Mouse (Mus musculus) midbrain, postnatal 0 days (tissue): ENCODE measurements around the gene Hvcn1. TPM values are rescaled to one million over a fixed set of nuclear protein-coding genes. Genes with fewer than 3 reads are reported as not detected.
A peak's percentile ranks its signal among the peaks of the same experiment; 100 is the strongest.

Experiments used
- ATAC-seq: fragments of 200-750 bp; cut with Nextera tagmentation; 2 replicates; pipeline ENCODE4 v1.8.0; 2017; ENCODE audit warnings: moderate number of reproducible peaks, mild to moderate bottlenecking, moderate TSS enrichment, moderate library complexity; ENCODE audit not compliant: low FRiP score
- DNase-seq: peaks from one replicate; pipeline ENCODE4 v3.0.0-alpha.2; 2015; ENCODE audit warnings: low spot score
- H3K27ac ChIP-seq: fragments of 300-500 bp; sonication (generic); 2 replicates; pipeline ENCODE4 v1.5.1; 2014; ENCODE audit warnings: low read depth, mild to moderate bottlenecking, low read length, mixed read lengths
- H3K27me3 ChIP-seq: fragments of 300-500 bp; sonication (generic); 2 replicates; pipeline ENCODE4 v1.6.1; 2014; ENCODE audit warnings: low read length, control low read depth, mixed read lengths; ENCODE audit not compliant: insufficient read depth
- H3K36me3 ChIP-seq: fragments of 300-500 bp; sonication (generic); 2 replicates; pipeline ENCODE4 v1.6.1; 2014; ENCODE audit warnings: low read length, control low read depth, mixed read lengths; ENCODE audit not compliant: insufficient read depth
- H3K4me1 ChIP-seq: fragments of 300-500 bp; sonication (generic); 2 replicates; pipeline ENCODE4 v1.6.1; 2014; ENCODE audit warnings: mild to moderate bottlenecking, control low read depth, antibody characterized with exemption, low read length, mixed read lengths; ENCODE audit not compliant: insufficient read depth
- H3K4me2 ChIP-seq: fragments of 300-500 bp; sonication (generic); 2 replicates; pipeline ENCODE4 v1.6.1; 2014; ENCODE audit warnings: low read depth, mild to moderate bottlenecking, low read length, mixed read lengths; ENCODE audit not compliant: poor library complexity, severe bottlenecking
- H3K4me3 ChIP-seq: fragments of 300-500 bp; sonication (generic); 2 replicates; pipeline ENCODE4 v1.5.1; 2014; ENCODE audit warnings: low read depth, mild to moderate bottlenecking, low read length, moderate library complexity
- H3K9ac ChIP-seq: fragments of 300-500 bp; sonication (generic); replicated peaks from 2 replicates; pipeline ENCODE4 v1.6.1; 2014; ENCODE audit warnings: mild to moderate bottlenecking, low read length, moderate library complexity, mixed read lengths; ENCODE audit not compliant: poor library complexity, severe bottlenecking
- H3K9me3 ChIP-seq: fragments of 300-500 bp; sonication (generic); 2 replicates; pipeline ENCODE4 v1.6.1; 2016; ENCODE audit warnings: low read length, control low read depth
- CTCF ChIP-seq: IDR thresholded peaks from 2 replicates; pipeline ENCODE4 v1.5.1; 2016; ENCODE audit warnings: antibody characterized with exemption, mild to moderate bottlenecking
- WGBS: fragments of 180-500 bp; shearing (Covaris S2); extraction: QIAGEN DNeasy Blood & Tissue Kit; methylation state at CpG from one replicate; pipeline ENCODE4 v1.1.7; 2014; 5-methylcytosine and 5-hydroxymethylcytosine counted together
- polyA plus RNA-seq: library from polyadenylated mRNA; unstranded; fragments of >200 nt; fragmentation: Nextera tagmentation; extraction: Ambion mirVana; gene quantifications from 2 replicates; pipeline ENCODE4 v1.2.1, GENCODE M21; 2015
- total RNA-seq: library from RNA; depleted of rRNA; stranded (reverse); fragments of >200 nt; gene quantifications from 2 replicates; pipeline ENCODE4 v1.2.3, GENCODE M21; 2014; rRNA removed

The Hvcn1 gene
- total RNA-seq = 2.0 and 2.2 TPM in 2 replicates
- polyA plus RNA-seq = 1.3 and 1.6 TPM in 2 replicates

DNA sequence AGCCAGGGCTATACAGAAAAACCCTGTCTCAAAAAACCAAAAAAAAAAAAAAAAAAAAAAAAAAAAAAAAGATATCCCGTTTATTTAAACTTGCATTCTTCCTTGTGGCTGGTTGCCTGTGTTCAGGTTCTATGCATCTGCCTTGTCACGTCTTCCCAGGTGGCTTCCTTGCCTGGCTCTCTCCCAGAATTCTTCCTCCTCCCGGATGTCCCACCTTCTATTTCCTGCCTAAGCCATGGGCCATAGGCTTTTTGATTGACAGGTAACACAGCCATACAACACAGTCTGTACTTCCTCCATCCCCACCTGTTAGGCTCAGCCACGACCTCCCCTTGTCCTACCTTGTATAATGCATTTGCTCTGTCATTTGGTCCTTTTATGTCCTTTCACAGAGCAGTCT is at the start of gene Hvcn1:
TSS of gene Hvcn1 (plus strand) at position 330 of the 400 bp plus-strand sequence.
- Histone ChIP-seq H3K4me2 (no peak within 1 kb of the TSS), H3K27ac (no peak within 1 kb of the TSS), H3K4me3 (no peak within 1 kb of the TSS), H3K4me1 (no peaks in the 10 kb centered on the region; the same call in 1 of the 2 replicates), H3K9me3 (no peaks in the 10 kb centered on the region), H3K36me3 (no peaks in the 10 kb centered on the region), H3K27me3 (no peaks in the 10 kb centered on the region), H3K9ac (no peak within 1 kb of the TSS)
- no peak for DNase-seq
- no peak for ATAC-seq
- TF ChIP-seq CTCF = no peak
- WGBS = 86% methylated on average over 4 of the region's 4 CpGs

DNA sequence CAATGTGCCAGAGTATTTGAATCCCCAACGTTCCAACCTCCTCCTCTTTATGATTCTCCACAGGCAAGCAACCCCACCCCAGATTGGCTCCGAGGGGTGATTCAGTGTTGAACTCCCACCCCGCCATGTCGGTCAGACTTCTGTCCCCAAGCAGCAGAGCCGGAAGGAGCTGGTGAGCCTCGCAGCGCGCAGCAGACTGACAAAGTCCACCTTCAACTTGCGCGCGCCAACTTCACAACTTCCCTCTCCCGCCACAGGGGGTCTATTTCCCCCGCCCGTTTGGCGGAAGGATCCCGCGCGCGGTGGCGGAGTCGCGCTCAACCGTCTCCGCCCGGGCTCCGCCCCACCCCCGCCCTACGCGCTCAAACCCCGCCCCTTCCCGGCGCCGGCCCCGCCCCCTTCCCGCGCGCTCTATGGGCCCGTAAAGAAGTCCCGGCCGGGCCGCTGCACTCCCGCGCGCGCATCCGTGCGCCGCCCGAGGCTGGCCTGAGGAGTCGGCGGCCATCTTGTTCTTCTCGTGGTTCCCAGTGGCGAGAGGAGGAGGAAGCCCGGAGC is 48.7 kb upstream of the Hvcn1 start, which contains the start of gene Ppp1cc:
TSS of gene Ppp1cc (plus strand) at position 452 of the 555 bp plus-strand sequence.
- Histone ChIP-seq H3K9ac (peak within 1 kb of the TSS; percentile 93), H3K27me3 (no peaks in the 10 kb centered on the region), H3K4me1 (peaks cover 19% of the 10 kb centered on the region), H3K36me3 (no peaks in the 10 kb centered on the region), H3K9me3 (no peaks in the 10 kb centered on the region), H3K4me3 (peak within 1 kb of the TSS; percentile 84), H3K27ac (peak within 1 kb of the TSS; percentile 85), H3K4me2 (peak within 1 kb of the TSS; percentile 73)
- DNase-seq = peak; percentile 96
- peak; percentile 51 for TF ChIP-seq CTCF
- ATAC-seq = peak; percentile 93
- under 1% methylated on average over 46 of the region's 54 CpGs for WGBS

DNA sequence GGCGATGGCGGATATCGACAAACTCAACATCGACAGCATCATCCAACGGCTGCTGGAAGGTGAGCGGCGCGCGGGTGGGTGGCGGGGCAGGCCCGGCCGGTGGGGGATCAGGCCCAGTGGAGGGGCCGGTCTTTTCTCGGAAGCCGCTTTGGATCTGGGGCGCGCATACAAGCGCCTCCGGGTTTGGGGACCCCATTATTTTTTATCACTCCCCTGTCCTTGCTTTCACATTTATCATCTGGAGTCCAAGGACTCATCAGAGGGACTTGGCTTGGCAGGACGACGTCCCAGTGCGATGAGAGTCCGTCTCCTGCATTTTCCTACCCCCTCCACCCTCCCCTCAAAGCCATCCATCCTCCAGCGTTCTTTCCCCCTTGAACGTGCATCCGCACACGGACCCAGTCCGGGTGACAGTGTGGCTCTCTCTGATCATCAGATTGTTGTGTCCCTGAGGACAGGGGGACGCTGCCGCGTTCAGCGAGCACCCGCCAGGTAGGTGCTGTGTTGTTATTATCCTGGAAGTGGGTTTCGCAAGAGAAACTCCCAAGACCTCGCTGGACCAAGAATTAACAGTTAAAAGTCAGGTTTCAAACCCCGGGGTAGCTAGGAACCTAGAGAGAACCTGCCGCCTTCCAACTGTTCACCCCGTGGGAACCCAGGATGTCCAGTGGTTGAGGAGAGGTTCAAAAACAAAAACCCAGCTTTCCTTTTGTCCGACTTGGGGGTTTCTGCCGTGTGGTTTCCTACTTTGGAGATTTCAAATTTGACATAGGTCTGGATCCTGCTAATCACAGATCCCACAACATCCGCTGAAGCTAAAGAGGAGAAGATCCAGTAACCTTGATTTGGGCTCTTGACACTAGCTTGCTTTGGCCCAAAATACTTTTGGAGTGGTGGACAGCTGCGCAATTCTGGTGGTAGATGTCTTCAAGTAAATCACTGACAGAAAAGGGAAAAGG is 47.8 kb upstream of the Hvcn1 start:
- Histone ChIP-seq H3K4me2 (peak overlapping the region; percentile 73), H3K9me3 (no peaks in the 10 kb centered on the region), H3K4me1 (peaks cover 24% of the 10 kb centered on the region), H3K36me3 (no peaks in the 10 kb centered on the region), H3K27ac (peak overlapping the region; percentile 85), H3K4me3 (peak overlapping the region; percentile 84), H3K9ac (peak overlapping the region; percentile 93), H3K27me3 (no peaks in the 10 kb centered on the region)
- under 1% methylated on average over 40 of the region's 42 CpGs for WGBS
- peak; percentile 29; the same call in 1 of the 2 replicates for ATAC-seq
- DNase-seq = no peak
- no peak for TF ChIP-seq CTCF

DNA sequence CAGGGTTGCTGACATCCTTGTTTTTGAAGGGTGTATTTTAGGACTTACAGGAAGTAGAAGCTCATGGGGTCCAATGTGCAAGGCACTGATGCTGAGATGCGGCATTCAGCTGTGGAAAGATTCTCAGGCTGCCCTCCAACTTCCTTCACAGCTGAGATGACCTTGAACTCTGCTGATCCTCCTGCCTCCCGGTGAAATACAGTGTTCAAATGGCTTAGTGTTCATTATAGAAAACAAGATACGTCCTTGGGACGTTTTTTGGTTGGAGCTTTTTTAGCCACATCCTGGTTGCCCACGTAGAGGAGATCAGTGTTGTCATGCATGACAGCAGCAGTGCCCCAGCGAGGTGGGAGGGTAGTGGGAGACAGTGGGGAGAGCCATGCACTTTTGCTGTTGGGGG is 43.4 kb upstream of the Hvcn1 start:
- Histone ChIP-seq H3K9me3 (no peaks in the 10 kb centered on the region), H3K27ac (no peak overlapping the region), H3K4me1 (peaks cover 43% of the 10 kb centered on the region), H3K36me3 (peaks cover 4% of the 10 kb centered on the region), H3K27me3 (no peaks in the 10 kb centered on the region), H3K4me3 (no peak overlapping the region), H3K4me2 (0 out of 2 replicates have a peak overlapping the region, but pooled peaks have one; percentile 6), H3K9ac (no peak overlapping the region)
- ATAC-seq (no peak), DNase-seq (no peak)
- no peak for TF ChIP-seq CTCF
- 35% methylated on average over 6 of the region's 6 CpGs for WGBS

DNA sequence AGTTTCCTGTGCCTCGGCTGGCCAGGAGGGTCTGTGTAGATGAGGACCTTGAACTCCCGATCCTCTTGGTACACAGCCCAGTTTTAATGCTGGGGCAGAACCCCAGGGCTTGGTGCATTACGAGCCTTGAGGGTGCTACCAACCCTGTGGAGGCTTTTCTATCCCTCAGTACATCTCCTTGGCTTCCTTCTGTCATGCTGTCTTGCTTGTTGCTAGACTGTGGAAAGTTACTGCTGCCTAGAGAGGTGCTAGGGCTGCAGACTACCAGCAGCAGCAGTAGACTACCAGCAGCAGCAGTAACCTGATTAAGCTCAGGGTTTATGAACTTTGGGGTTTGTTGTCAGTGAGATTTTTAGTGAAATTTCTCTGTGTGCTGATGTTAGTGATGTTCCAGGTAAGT is 42.6 kb upstream of the Hvcn1 start:
- Histone ChIP-seq H3K9me3 (no peaks in the 10 kb centered on the region), H3K36me3 (peaks cover 10% of the 10 kb centered on the region), H3K4me2 (no peak overlapping the region), H3K4me3 (no peak overlapping the region), H3K27me3 (no peaks in the 10 kb centered on the region), H3K9ac (0 out of 2 replicates have a peak overlapping the region, but pooled peaks have one; percentile 13), H3K4me1 (peaks cover 43% of the 10 kb centered on the region), H3K27ac (peak overlapping the region; percentile 47; the same call in 1 of the 2 replicates)
- TF ChIP-seq CTCF = no peak
- 60% methylated on average over 3 of the region's 3 CpGs for WGBS
- no peak for ATAC-seq
- no peak for DNase-seq
